Mouse (Mus musculus) adrenal gland, adult 18-20 months (tissue): Measurements from ENCODE around the gene Phkb. TPM values are rescaled to one million over a fixed set of nuclear protein-coding genes. Genes with fewer than 3 reads are reported as not detected.
"Not testable (repeated sequence)": the region's sequence is repeated elsewhere in the genome, so short reads cannot be mapped to it uniquely, and the experiment has no call there.

Experiments
- DNase-seq, 2 experiments: peaks; one replicate each; pipeline ENCODE4 v3.0.0; 2021 to 2022; ENCODE audit warnings: low spot score in 2 of 2
- long read RNA-seq, 2 experiments: library from polyadenylated mRNA; stranded (forward); transcript quantifications; one replicate each; pipeline ENCODE4 v2.0.0; 2021
- total RNA-seq, 2 experiments: library from RNA; stranded (reverse); gene quantifications; 1 replicate in 1 of 2; 2 replicates in 1 of 2; pipeline ENCODE4 v1.2.3; 2021

Phkb gene
- total RNA-seq = 10 to 100 TPM; 60.3 to 66.4 TPM
- long read RNA-seq, experiment 1, full-length matches to known transcripts = 6 of 41 reads
- long read RNA-seq, experiment 1, partial matches to known transcripts = 2 of 41 reads
- long read RNA-seq, experiment 1, other reads (novel, unspliced or antisense) = 33 of 41 reads
- long read RNA-seq, experiment 2, full-length matches to known transcripts = 5 of 39 reads
- long read RNA-seq, experiment 2, partial matches to known transcripts = 17 of 39 reads
- long read RNA-seq, experiment 2, other reads (novel, unspliced or antisense) = 17 of 39 reads

DNA sequence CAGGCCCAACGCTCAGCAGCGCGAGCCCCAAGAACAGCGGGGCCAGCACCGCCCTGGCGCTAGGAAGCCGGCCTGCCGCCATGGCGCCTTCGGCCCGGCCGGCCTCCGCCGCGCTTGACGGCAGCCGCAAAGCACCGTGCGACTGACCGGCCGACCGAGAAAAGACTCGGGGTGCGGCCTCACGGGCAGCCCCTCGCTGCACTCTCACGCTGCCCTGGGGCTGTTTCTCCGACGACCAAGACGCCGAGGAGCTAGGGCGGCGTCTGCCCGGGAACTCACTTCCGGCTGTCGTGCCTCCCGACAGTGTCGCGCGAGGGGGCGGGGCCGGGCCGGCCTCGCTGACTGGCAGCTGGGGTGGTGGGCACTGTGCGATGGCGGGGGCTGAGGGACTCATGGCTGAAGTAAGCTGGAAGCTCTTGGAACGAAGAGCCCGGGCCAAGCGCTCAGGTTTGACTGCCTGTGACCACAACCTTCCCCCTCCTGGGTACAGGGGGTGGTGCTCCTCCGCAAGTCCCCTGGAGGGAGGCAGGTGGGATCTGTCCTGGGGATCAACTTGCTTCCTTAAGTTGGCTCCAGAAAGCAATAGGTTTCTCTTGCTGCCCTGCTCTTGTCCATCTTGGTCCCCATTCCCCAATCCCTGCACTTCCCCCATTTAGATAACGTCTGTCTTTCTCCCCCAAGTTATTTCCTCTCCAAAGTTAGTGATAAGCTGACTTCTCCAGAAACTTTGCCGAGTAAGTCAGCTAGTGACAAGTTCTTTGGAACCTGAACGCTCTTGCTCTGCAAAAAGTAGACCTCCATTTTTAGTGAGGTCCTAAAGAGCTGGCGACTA lies at the start of gene Phkb, which contains the start of gene Itfg1:
Gene Phkb (plus strand): TSS at position 303 of the 832 bp plus-strand sequence.
Gene Itfg1 (minus strand): TSS at position 265 of the 832 bp plus-strand sequence.
- peak; percentile 92 for DNase-seq

DNA sequence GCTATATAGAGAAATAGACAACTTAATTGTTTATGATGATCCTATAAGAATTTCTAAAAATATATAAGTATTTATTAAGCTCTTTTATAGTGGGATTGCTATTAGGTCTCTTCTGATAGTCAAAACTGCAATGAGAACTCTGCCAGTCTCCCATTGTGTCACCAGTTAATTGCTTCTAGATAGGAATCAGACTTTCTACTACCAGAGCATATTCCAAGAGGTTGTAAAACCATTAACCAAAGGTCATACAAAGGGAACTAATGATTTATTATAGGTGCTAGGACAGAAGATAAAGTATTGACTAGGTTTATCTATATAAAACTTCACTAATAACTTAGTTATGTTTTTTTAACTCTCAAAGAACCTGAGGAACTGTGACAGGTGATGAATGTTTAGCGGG lies 44.4 kb upstream of the Phkb start:
- DNase-seq = not testable (repeated sequence)

DNA sequence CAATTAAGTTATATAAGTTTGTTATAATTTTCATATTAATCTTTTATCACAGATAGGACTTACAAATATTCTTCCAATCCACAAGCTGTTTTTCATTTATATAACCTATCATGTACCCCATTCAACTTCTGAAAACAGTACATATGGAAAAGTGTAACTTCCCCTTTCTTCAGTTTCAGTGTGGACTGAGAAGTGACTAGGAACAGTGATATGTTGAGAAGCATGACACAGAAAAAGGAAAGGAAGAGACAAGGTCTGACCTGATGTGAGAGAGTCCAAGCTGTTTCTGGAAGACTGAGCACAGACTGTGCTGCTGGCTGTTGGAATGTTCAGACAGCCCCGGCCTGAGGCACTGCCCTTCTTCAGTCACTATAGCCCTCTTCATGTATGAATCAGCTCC lies 40.6 kb upstream of the Phkb start:
- DNase-seq = no peak

DNA sequence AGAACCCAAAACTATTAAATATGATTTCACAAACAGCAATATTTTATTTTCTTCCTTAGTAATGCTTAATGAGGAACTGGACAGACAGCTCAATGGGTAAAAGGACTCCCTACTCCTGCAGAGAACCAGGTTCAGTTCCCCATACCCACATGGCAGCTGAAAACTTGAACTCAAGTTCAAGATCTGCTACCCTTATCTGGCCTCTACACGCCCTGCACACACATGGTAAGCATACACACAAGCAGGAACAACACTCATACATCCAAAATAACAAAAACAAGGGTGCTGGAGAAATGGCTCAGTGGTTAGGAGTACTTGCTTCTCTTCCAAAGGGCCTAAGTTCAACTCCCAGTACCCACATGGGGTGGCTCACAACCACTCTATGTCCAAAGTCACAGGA lies 39.4 kb upstream of the Phkb start:
- no peak for DNase-seq

DNA sequence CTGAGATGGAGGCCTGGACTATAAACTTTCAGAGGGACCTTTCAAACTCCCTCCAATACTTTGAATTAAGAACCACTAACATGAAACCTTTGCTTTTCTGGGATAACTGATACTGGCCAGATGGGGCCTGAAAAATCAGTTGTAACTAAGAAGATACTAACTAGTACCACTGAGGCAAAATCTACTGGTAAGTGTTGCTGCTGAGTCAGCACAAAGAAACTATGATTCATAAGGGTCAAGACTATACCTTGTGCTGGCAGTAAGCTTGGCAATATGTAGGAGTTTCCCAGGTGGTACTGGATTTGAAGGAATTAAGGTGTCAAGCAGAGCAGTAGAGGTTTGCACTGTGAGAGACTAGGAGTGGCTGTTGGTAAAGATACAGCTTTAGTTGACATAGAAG lies 27.1 kb upstream of the Phkb start:
- no peak for DNase-seq

DNA sequence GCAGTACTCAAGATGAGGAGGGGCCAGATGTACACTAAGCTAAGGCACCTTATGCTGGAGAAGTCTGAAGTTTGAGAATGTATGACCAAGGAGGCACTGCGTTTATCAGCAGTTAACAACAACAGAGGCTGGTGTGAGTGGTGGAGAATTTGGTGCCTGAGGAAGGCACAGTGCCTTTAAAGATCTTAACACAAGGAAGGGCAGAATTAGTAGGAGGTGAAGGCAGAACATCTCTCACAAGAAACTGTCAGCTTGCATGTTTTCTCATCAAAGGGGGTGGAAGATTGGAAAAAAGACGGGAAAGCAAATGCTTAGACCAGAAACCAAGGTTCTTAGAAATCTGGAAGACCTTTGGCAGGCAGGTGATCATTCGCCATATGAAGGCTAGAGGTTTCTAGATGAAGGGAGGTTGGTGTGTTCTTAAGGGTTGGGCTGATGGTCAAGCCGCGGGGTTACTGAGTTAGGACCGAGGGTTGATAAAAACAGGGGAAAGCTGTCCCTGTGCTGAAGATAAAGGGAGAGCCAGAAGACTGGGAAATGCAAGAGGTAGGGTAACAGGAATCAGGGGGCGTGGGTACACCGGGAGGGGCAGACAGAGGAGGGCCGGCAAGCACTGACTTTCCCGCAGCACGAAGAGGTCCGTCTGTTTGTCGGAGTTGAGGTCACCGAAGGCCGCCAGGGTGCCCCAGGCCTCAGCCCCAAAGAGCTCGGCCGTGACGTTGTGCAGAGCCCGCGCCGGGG lies 673 bp upstream of the Phkb start:
- DNase-seq = no peak

DNA sequence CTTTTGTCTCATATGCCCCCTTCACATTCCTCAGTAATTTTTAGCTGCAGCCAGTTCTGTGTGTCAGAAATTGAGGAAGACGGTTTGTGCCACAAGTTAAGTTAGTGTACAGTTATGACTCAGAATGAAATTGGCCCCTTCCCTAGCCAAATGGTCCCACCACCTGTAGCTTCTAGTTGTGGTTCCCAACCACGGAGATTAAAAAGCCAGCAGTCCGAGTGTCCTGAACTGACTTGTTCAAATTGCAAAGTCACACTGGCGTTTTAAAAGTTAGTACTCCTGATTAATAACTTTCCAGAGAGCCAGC lies 683 bp downstream of the Phkb start:
- no peak for DNase-seq

DNA sequence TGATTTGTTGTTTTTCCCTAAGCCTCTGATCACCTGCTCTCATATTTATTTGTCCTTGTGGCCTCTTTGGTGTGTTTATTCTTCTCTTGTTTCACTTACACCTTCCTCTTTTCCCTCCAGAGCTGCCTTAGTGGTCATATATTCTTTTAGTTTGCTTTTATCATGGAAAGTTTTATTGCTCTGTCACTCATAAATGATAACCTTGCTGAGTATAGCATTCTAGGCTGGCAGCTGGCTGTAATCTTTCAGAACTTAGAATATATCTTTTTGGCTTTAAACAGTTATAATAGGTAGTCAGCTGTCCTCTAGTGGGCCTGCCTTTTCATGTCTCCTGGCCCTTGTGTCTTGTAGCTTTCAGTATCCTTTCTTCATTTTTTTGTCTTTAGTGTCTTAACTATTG lies 5.1 kb downstream of the Phkb start:
- DNase-seq = no peak

DNA sequence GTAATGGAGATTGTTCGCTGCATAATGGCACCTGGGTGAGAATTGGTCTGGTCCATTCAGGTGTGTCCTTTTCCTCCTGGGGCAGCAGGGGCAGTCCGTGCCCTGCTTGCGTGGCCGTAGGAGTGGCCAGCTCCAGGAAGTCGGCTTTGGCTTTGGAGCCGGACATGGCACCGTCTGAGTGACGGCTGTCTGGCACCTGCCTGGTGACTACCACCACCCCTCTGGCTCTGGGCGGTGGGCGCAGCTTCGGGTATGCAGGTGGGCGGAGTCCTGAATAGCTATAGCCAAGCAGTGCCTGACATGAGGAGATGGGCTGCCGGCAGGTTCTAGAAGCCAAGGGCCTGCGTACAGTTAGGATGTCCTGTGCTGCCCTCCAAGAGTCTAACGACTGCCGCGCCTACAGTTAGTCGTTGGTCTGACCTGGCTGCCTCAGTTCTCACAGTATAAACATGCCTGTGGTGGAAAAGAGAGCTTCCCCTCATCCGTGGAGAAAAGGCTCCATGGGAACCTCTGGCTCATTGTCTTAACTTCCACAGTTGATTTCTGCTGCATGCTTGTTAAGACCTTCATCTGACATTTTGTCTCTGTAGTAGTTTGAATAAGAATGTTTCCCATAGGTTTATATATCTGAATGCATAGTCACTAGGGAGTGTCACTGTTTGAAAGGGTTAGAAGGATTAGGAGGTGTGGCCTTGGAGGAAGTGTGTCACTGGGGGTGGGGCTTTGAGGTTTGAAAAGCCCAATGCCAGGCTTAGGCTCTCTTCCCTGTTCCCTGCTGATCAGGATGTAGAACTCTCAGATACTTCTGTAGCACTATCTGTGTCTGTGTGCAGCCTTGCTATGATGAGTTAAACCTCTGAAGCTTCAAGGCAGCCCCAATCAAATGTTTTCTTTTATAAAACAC lies 13.7 kb downstream of the Phkb start:
- no peak for DNase-seq

DNA sequence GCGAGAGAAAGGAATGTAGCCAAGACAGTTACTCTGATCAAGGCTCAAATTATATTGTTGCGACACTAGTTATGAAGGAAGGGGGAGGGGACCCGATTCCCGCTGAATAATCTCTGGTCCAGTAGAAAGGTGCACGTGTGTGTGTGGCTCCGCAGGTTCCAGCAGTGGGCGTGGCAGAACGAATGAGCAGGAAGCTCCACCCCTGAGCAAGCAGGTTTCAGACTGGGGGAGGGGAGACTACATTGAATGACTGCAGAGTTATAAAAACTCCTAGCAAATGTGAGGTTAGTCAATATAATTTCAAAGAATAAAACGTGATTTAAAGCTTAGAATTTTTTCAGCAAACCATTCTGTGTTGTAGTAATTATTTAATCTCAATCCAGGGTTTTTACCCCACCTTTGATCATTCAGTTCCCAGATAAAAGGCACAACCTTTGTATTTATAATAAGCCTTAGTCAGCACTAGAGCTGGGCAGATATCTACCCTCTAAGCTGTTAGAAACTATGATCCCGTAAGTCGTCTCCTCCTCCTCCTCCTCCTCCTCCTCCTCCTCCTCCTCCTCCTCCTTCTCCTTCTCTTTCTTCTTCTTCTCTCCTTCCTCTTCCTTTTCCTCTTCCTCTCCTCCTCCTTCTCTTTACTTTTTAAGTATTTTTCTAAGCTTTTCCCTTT lies 16.6 kb downstream of the Phkb start:
- DNase-seq = not testable (repeated sequence)

DNA sequence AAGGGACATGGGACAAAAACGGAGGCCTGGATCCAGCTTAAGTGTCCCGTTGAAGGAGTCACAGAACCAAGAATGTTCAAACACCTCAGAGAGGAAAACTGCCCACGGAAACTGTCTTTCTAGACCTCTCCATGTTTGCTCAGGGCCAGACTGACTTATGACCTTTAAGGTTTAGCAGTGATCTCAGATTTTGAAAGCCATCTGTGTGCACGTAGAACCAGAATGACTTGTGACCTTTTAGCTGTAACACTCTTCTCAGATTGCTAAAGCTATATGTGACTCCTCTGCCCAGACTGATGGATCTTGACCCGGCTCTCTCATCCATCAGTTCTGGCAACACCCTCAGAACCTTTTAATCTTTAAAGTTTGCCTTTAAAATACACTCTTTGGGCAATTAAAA lies 19.9 kb downstream of the Phkb start:
- no peak for DNase-seq

DNA sequence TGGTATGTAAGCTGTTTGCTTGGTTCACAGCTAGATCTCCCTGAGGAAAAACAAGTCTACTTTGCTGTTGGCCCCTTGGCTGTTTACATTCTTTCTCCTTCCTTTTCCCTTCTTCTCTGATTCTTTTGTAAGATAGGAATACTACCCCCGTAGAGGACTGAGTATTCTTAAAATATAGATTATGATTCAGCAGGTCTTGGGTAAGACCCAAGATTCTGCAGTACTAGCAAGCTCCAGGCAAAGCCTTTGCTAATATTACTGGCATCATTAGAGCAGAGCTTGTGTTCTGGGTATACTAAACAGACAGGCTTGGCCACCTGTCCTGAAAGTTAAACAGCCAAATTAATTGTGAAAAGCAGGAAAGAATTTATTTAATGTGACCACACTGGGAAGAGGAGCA lies 21.6 kb downstream of the Phkb start:
- no peak for DNase-seq

DNA sequence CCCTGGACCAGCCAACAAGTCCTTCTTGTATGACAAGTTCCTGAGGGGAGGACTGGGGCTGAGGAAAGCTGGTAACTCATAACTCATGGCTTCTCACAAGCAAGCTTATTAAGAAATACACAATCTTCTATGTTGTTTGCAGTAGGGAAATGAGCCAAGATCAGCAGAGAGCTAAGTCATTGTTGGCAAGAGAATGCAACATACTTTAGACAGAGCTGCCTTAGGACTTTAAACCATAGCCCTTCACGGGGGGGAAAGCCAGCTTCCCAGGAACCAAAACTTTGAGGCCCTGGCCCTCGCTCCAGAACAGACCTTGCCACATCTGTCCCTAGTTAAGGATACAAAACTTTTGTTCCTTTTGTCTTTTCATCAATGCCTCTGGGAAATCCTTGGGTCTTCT lies 30.9 kb downstream of the Phkb start:
- no peak for DNase-seq

DNA sequence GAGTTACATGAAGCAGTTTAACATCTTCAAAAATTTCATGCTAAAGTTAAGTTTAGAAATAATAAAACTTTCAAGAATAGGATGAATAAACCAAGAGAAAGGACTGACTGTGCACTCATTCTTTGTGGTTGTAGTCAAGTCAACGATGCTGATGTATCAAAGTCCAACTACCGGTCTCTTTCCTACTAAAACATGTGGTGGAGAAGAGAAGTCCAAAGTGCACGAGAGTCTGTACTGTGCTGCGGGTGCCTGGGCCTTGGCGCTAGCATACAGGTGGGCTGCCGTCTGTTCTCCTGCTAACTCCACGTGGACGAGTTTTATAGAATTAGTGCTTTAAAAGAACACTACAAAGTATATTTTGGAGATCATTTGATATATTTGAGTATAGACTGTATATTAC lies 37.2 kb downstream of the Phkb start:
- no peak for DNase-seq

DNA sequence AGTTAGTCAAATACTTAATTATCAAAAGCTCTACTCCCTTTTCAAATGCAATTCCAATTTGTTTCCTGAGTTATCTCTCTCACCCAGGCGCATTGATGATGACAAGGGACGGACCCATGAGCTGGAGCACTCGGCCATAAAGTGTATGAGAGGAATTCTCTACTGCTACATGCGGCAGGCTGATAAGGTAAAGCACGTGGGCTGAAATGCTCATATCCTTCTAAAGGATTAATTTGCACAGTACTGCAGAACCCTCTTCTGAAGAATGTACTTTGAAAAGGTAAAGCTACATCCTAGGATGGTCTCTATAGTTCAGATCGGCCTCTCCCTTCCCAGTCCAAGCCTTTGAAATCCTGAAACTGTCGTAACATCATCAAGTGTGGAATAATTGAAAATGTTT lies 38.9 kb downstream of the Phkb start:
- DNase-seq = no peak

DNA sequence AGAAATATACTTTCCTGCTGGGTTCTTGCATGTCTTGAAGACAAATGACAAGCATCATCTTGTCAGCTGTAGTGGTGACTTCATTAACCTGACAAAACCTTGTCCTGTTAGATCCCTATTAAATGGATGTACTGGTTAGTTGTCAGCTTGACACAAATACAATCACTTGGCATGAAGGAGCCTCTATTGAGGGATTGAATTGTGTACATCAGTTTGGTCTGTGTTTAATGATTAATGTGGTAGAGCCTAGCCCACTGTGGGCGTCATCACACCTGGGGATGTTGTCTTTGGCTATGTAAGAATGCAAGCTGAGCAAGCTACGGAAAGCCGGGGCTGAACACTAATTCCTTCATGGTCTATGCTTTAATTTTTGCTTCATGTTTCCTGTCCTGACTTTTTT lies 44.1 kb downstream of the Phkb start:
- DNase-seq = no peak

DNA sequence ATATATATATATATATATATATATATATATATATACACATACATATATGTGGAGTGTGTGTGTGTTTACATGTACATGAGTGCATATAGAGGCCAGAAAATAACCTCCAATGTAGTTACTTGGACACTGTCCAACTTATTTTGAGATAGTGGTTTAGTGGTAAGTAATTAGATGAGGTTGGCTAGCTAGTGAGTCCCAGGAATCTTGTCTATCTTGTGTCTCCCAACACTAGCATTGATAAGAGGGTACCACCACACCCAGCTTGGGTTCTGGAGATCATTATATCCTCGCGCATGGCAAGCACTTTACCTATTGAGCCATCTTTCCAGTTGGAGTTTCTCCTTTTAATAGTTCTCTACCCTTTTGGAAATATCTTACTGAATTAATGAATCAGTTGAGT lies 56.9 kb downstream of the Phkb start:
- no peak for DNase-seq

DNA sequence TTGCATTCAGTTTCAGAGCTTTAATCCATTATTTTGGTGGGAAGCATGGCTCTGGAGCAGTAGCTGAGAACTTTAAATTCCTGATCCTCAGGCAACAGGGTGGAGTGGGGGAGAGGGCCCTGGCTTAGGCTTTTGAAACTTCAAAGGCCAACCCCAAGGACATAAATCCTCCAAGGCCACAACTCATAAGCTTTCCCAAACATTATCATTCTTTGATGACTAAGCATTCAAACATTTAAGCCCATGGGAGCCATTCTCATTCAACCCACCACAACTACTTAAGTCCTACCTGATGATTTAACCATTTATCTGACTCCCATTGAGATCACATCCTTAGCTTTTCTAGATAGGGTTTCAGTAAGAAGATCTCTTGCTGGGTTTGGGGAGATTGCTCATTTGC lies 84.2 kb downstream of the Phkb start:
- DNase-seq = no peak

DNA sequence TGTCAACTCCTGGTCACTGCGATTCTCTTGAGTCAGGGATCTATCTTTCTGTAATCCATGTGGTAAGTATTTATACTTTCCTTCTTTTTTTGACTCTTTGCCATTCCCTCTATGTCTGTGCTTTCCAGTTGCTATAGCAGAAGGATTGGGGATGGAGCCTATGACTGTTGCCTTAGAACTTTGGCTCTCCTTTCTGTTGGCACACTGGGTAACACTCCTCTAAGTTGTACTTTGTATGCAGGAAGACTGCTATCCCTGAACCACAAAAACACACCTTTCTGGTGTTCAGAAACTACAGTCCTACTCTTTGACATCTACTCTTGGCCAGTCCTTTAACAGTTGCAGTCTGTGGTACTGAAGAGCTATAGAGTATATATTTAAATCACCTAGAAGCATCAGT lies 84.8 kb downstream of the Phkb start:
- no peak for DNase-seq

DNA sequence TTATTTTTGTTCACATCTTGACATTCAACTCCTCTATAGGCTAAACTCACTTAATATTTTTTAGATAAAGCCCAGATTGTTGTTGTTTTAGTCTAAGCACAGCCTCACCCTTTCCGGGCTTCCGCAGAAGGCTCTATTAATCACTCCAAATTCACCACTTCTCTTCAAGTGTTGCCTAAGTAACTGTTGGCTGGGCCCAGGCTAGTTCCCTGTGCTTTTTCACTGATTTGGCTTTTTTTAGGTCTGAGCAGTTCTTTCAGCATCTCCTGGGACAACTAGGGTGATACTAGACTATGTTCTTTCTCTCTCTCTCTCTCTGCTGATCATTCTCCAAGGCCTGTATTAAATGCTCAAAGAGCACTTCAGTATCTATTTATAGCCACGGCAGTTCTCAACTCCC lies 85.3 kb downstream of the Phkb start:
- no peak for DNase-seq

DNA sequence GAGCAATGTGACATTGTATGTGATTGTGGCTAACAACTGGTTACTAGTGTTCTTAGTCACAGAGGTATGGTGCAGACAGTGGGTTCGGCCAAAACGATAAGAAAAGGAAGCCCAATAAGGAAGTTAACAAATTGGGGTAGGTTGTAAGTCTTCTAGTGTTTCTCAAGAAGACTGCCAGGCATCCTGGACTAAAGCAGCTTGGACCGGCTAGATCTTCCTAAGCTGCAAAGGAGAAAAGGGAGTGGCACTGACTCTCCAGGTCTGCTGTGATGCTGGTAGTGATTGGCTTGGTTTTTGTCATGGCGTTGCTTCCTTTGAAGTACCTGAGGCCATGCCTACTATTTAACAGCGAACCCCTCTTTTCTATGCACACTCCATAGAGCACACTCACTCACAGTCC lies 95.4 kb downstream of the Phkb start:
- no peak for DNase-seq
